Mouse (Mus musculus) lung, postnatal 0 days (tissue): ENCODE measurements at regions not wholly inside any gene's neighbourhood (a gene's known extent, or its start where the extent isn't known, plus 50 kb on each side); places are given as distances from the start of the nearest gene placed in this dataset.

Experiments
- CTCF ChIP-seq: IDR thresholded peaks from 2 replicates; pipeline ENCODE4 v1.5.1; 2016; ENCODE audit warnings: antibody characterized with exemption, mild to moderate bottlenecking
- EP300 ChIP-seq: IDR thresholded peaks from 2 replicates; pipeline ENCODE4 v1.6.1; 2016; ENCODE audit warnings: antibody characterized with exemption, mild to moderate bottlenecking, control low read depth

- TF ChIP-seq CTCF: no peak
- TF ChIP-seq EP300: no peak
Observed at GRCm38 (mm10) chr10:68956539-68956938, 194.7 kb upstream of the Rhobtb1 start.
